Mouse (Mus musculus) urinary bladder, adult 2 months (tissue): ENCODE measurements around the gene Zbtb37. TPM values are rescaled to one million over a fixed set of nuclear protein-coding genes. Genes with fewer than 3 reads are reported as not detected.

ENCODE experiments used
- DNase-seq: peaks from one replicate; pipeline ENCODE4 v3.0.0; 2022; ENCODE audit warnings: low spot score
- polyA plus RNA-seq: library from polyadenylated mRNA; depleted of rRNA; stranded (reverse); fragments of >200 nt; gene quantifications from 2 replicates; pipeline ENCODE4 v1.2.3, GENCODE M21; 2012; rRNA removed

Gene Zbtb37
- polyA plus RNA-seq, 1 experiment, result 4.1 TPM

GRCm38 (mm10) chr1:160978071-160978735 lies 56.4 kb downstream of the Zbtb37 start, which contains the start of gene Serpinc1:
Gene Serpinc1, plus strand, starts transcription at chr1:160978585.
- DNase-seq, result no peak

GRCm38 (mm10) chr1:160968643-160969042 lies 66.0 kb downstream of the Zbtb37 start:
- no peak for DNase-seq

- DNase-seq, result no peak
Measured at GRCm38 (mm10) chr1:160967268-160967667, 67.4 kb downstream of the Zbtb37 start.

- DNase-seq, result no peak
Measured at GRCm38 (mm10) chr1:160963199-160963598, 71.5 kb downstream of the Zbtb37 start.

Other genes with a start within 250 kb of the Zbtb37 start
- gene Rabgap1l, start 241.6 kb downstream of the Zbtb37 start, polyA plus RNA-seq, result 47.3 and 50.3 TPM in 2 replicates
- 9.5 and 11.0 TPM in 2 replicates for gene Rc3h1, start 128.4 kb downstream of the Zbtb37 start, polyA plus RNA-seq
- 0.22 and 0.27 TPM in 2 replicates for gene Serpinc1, start 56.3 kb downstream of the Zbtb37 start, polyA plus RNA-seq
- gene Dars2, start 35.8 kb upstream of the Zbtb37 start, polyA plus RNA-seq, result 17.0 and 17.9 TPM in 2 replicates
- 2.6 and 3.2 TPM in 2 replicates for gene Cenpl, start 35.9 kb upstream of the Zbtb37 start, polyA plus RNA-seq
- 14.7 and 15.4 TPM in 2 replicates for gene Klhl20, start 96.7 kb upstream of the Zbtb37 start, polyA plus RNA-seq
- gene Ankrd45, start 107.8 kb upstream of the Zbtb37 start, polyA plus RNA-seq, result 0.12 and 0.23 TPM in 2 replicates
- not detected in 2 replicates for gene Tex50, start 124.5 kb upstream of the Zbtb37 start, polyA plus RNA-seq
- gene Prdx6, start 216.4 kb upstream of the Zbtb37 start, polyA plus RNA-seq, result 171 and 185 TPM in 2 replicates